Mouse (Mus musculus): Measurements from ENCODE around the gene Ddx47. TPM values are rescaled to one million over a fixed set of nuclear protein-coding genes. Genes with fewer than 3 reads are reported as not detected.
A peak's percentile ranks its signal among the peaks of the same experiment; 100 is the strongest.

The Ddx47 gene
- total and polyA plus RNA-seq, 3 experiments, result 102 to 117 TPM; not detected in 1

DNA sequence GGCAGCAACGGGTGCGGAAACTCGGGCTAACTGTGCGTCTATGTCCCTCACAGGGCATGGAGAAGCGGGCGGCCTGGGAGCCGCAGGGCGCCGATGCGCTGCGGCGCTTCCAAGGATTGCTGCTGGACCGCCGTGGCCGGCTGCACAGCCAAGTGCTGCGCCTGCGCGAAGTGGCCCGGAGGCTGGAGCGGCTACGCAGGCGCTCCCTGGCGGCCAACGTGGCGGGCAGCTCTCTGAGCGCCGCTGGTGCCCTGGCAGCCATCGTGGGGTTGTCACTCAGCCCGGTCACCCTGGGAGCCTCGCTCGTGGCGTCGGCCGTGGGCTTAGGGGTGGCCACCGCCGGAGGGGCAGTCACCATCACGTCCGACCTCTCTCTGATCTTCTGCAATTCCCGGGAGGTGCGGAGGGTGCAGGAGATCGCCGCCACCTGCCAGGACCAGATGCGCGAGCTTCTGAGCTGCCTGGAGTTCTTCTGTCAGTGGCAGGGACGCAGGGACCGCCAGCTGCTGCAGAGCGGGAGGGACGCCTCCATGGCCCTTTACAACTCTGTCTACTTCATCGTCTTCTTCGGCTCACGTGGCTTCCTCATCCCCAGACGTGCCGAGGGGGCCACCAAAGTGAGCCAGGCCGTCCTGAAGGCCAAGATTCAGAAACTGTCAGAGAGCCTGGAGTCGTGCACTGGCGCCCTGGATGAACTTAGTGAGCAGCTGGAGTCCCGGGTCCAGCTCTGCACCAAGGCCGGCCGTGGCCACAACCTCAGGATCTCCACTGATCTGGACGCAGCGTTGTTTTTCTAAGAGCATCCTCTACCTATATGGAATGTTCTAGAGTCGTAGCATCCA, 27.7 kb upstream of the Ddx47 start (continued):
- TF ChIP-seq CTCF (IDR thresholded peaks at IDR 0.05 in 2 of 3, conservative IDR thresholded peaks at IDR 0.05 in 1 of 3; ENCODE audit: control insufficient read depth in 1 of 3, insufficient read depth in 1 of 3, low read depth in 2 of 3, low read length in 3 of 3, poor library complexity in 1 of 3, severe bottlenecking in 1 of 3) (peak in 2 of 3 experiments; percentile 63 to 65; a peak in 5 of 6 replicates), MAZ (IDR thresholded peaks at IDR 0.05; ENCODE audit: low read depth, low read length) (no peak), ETS1 (IDR thresholded peaks at IDR 0.05; ENCODE audit: low read depth, low read length) (no peak), NELFE (IDR thresholded peaks at IDR 0.05; ENCODE audit: low read depth, low read length) (peak; percentile 64)

GRCm38 (mm10) chr6:134984748-134985147, 26.7 kb upstream of the Ddx47 start:
- no peaks in the 10 kb centered on the region for H3K9me3 ChIP-seq (replicated peaks; ENCODE audit: insufficient read depth, low read length)
- peaks cover 0 to 10% of the 10 kb centered on the region in 2 experiments; a peak in 2 of 4 replicates for H3K36me3 ChIP-seq (ENCODE audit: control insufficient read depth in 1 of 2, insufficient read depth in 2 of 2, low read length in 2 of 2)
- TF ChIP-seq MYC (IDR thresholded peaks at IDR 0.05; ENCODE audit: low read depth, low read length) (0 out of 2 replicates have a peak, but pooled peaks have one; percentile 43), ELF1 (IDR thresholded peaks at IDR 0.05; ENCODE audit: low read depth, low read length) (no peak), RAD21 (IDR thresholded peaks at IDR 0.05; ENCODE audit: low read depth, low read length) (peak; percentile 62), GATA1 (IDR thresholded peaks at IDR 0.05; ENCODE audit: low read depth, low read length) (peak; percentile 63; the same call in 1 of the 2 replicates), MAX (IDR thresholded peaks at IDR 0.05; ENCODE audit: low read length) (peak; percentile 82), TCF12 (IDR thresholded peaks at IDR 0.05; ENCODE audit: low read depth, low read length) (peak; percentile 64; the same call in 1 of the 2 replicates), UBTF (IDR thresholded peaks at IDR 0.05; ENCODE audit: borderline replicate concordance, insufficient read depth, low read depth, low read length) (no peak), HCFC1 (IDR thresholded peaks at IDR 0.05; ENCODE audit: low read depth, low read length) (no peak), USF1 (IDR thresholded peaks at IDR 0.05; ENCODE audit: low read depth, low read length) (peak; percentile 55), SMC3 (IDR thresholded peaks at IDR 0.05; ENCODE audit: low read depth, low read length) (peak; percentile 45; the same call in 1 of the 2 replicates), MXI1 (IDR thresholded peaks at IDR 0.05; ENCODE audit: low read depth, low read length) (no peak), TAL1 (IDR thresholded peaks at IDR 0.05; ENCODE audit: low read length) (peak; percentile 47), ETS1 (IDR thresholded peaks at IDR 0.05; ENCODE audit: low read depth, low read length) (peak; percentile 43; the same call in 1 of the 2 replicates), BHLHE40 (IDR thresholded peaks at IDR 0.05; ENCODE audit: borderline replicate concordance, low read depth, low read length) (peak; percentile 31; the same call in 1 of the 2 replicates), CTCF (IDR thresholded peaks at IDR 0.05 in 2 of 3, conservative IDR thresholded peaks at IDR 0.05 in 1 of 3; ENCODE audit: control insufficient read depth in 1 of 3, insufficient read depth in 1 of 3, low read depth in 2 of 3, low read length in 3 of 3, poor library complexity in 1 of 3, severe bottlenecking in 1 of 3) (peak; percentile 30 to 70 (median 44); a peak in 5 of 6 replicates), POLR2AphosphoS2 (IDR thresholded peaks at IDR 0.05; ENCODE audit: low read length) (no peak), RCOR1 (IDR thresholded peaks at IDR 0.05; ENCODE audit: low read depth, low read length) (peak; percentile 46; the same call in 1 of the 2 replicates), EP300 (IDR thresholded peaks at IDR 0.05; ENCODE audit: low read depth in 1 of 2, low read length in 2 of 2) (peak in 1 of 2 experiments; percentile 61; a peak in 2 of 4 replicates), ZC3H11A (IDR thresholded peaks at IDR 0.05; ENCODE audit: low read depth, low read length) (peak; percentile 34; the same call in 1 of the 2 replicates)
- no peak overlapping the region; the same call in 1 of the 2 replicates for H3K9ac ChIP-seq (ENCODE audit: control insufficient read depth, low read depth, low read length, poor library complexity, severe bottlenecking)
- H3K27ac ChIP-seq (ENCODE audit: control insufficient read depth, low read depth, low read length), result peak overlapping the region; percentile 67
- peak; percentile 75 for DNase-seq (ENCODE audit: low read depth, low spot score)
- no peak overlapping the region for H3K4me3 ChIP-seq (ENCODE audit: control insufficient read depth in 1 of 2, insufficient read depth in 1 of 2, low read depth in 2 of 2, low read length in 2 of 2)
- H3K27me3 ChIP-seq (ENCODE audit: control insufficient read depth in 1 of 2, insufficient read depth in 2 of 2, low read length in 2 of 2), result no peaks in the 10 kb centered on the region
- no peaks in the 10 kb centered on the region; the same call in 1 of the 2 replicates for H3K79me2 ChIP-seq (ENCODE audit: control insufficient read depth, insufficient read depth, low read length, poor library complexity)
- H3K4me1 ChIP-seq (ENCODE audit: control insufficient read depth in 1 of 2, insufficient read depth in 2 of 2, low read length in 2 of 2), result peaks cover 5 to 31% of the 10 kb centered on the region in 2 experiments
